Mouse (Mus musculus) forebrain, embryonic 11.5 days (tissue): ENCODE results near the gene Syt3. TPM values are rescaled to one million over a fixed set of nuclear protein-coding genes. Genes with fewer than 3 reads are reported as not detected.
A peak's percentile ranks its signal among the peaks of the same experiment; 100 is the strongest.

ENCODE experiments used
- ATAC-seq: fragments of 200-750 bp; cut with Nextera tagmentation; replicated peaks from 2 replicates; pipeline ENCODE4 v1.8.0; 2017; ENCODE audit warnings: moderate TSS enrichment; ENCODE audit not compliant: low FRiP score
- DNase-seq: peaks from one replicate; pipeline ENCODE4 v3.0.0-alpha.2; 2017; ENCODE audit warnings: low spot score
- H3K27ac ChIP-seq: fragments of 300-500 bp; sonication (generic); 2 replicates; pipeline ENCODE4 v1.5.1; 2014; ENCODE audit warnings: low read depth, low read length
- H3K27me3 ChIP-seq: fragments of 300-500 bp; sonication (generic); 2 replicates; pipeline ENCODE4 v1.6.1; 2014; ENCODE audit warnings: mild to moderate bottlenecking, low read length, mixed read lengths; ENCODE audit not compliant: control insufficient read depth, insufficient read depth
- H3K36me3 ChIP-seq: fragments of 300-500 bp; sonication (generic); 2 replicates; pipeline ENCODE4 v1.6.1; 2014; ENCODE audit warnings: mild to moderate bottlenecking, low read length, moderate library complexity, mixed read lengths; ENCODE audit not compliant: control insufficient read depth, insufficient read depth
- H3K4me1 ChIP-seq: fragments of 300-500 bp; sonication (generic); replicated peaks from 2 replicates; pipeline ENCODE4 v1.6.1; 2014; ENCODE audit warnings: low read length, mixed read lengths; ENCODE audit not compliant: control insufficient read depth, insufficient read depth
- H3K4me2 ChIP-seq: fragments of 300-500 bp; sonication (generic); 2 replicates; pipeline ENCODE4 v1.6.1; 2014; ENCODE audit warnings: low read depth, mild to moderate bottlenecking, low read length, moderate library complexity, mixed read lengths; ENCODE audit not compliant: severe bottlenecking
- H3K4me3 ChIP-seq: fragments of 300-500 bp; sonication (generic); 2 replicates; pipeline ENCODE4 v1.5.1; 2014; ENCODE audit warnings: low read depth, low read length
- H3K9ac ChIP-seq: fragments of 300-500 bp; sonication (generic); 2 replicates; pipeline ENCODE4 v1.6.1; 2014; ENCODE audit warnings: low read length
- H3K9me3 ChIP-seq: fragments of 300-500 bp; sonication (generic); 2 replicates; pipeline ENCODE4 v1.6.1; 2016; ENCODE audit warnings: low read length, mixed read lengths; ENCODE audit not compliant: control insufficient read depth
- WGBS: fragments of 180-500 bp; shearing (Covaris S2); extraction: QIAGEN DNeasy Blood & Tissue Kit; methylation state at CpG from one replicate; pipeline ENCODE4 v1.1.7; 2014; 5-methylcytosine and 5-hydroxymethylcytosine counted together
- polyA plus RNA-seq: library from polyadenylated mRNA; unstranded; fragments of >200 nt; fragmentation: Nextera tagmentation; extraction: Ambion mirVana; gene quantifications from 2 replicates; pipeline ENCODE4 v1.2.1, GENCODE M21; 2014

The Syt3 gene
- polyA plus RNA-seq, 1 experiment from 2014 or later, result 4.0 TPM

- DNase-seq (no peak), ATAC-seq (no peak)
- H3K9ac ChIP-seq, result no peak overlapping the region
- H3K4me3 ChIP-seq, result no peak overlapping the region
- no peaks in the 10 kb centered on the region for H3K4me1 ChIP-seq
- no peaks in the 10 kb centered on the region for H3K36me3 ChIP-seq
- peaks cover 20% of the 10 kb centered on the region for H3K27me3 ChIP-seq
- 74% methylated on average over 5 of the region's 5 CpGs for WGBS
- no peak overlapping the region for H3K4me2 ChIP-seq
- no peak overlapping the region for H3K27ac ChIP-seq
- H3K9me3 ChIP-seq, result no peaks in the 10 kb centered on the region
These were observed 42.2 kb upstream of the Syt3 start for GRCm38 (mm10) chr7:44341714-44342113.

GRCm38 (mm10) chr7:44343459-44344015 is 40.4 kb upstream of the Syt3 start:
- ATAC-seq, result no peak
- 27% methylated on average over 11 of the region's 11 CpGs for WGBS
- Histone ChIP-seq H3K4me3 (no peak overlapping the region), H3K4me2 (no peak overlapping the region), H3K9ac (no peak overlapping the region), H3K27ac (no peak overlapping the region), H3K36me3 (no peaks in the 10 kb centered on the region), H3K9me3 (no peaks in the 10 kb centered on the region), H3K4me1 (no peaks in the 10 kb centered on the region), H3K27me3 (peaks cover 4% of the 10 kb centered on the region; the same call in 1 of the 2 replicates)
- DNase-seq, result no peak

- no peak overlapping the region for H3K4me2 ChIP-seq
- H3K4me1 ChIP-seq, result no peaks in the 10 kb centered on the region
- ATAC-seq (no peak), DNase-seq (no peak)
- H3K27ac ChIP-seq, result no peak overlapping the region
- no peak overlapping the region for H3K4me3 ChIP-seq
- peaks cover 2% of the 10 kb centered on the region; the same call in 1 of the 2 replicates for H3K27me3 ChIP-seq
- H3K9ac ChIP-seq, result no peak overlapping the region
- H3K36me3 ChIP-seq, result no peaks in the 10 kb centered on the region
- 81% methylated on average over 12 of the region's 12 CpGs for WGBS
- no peaks in the 10 kb centered on the region for H3K9me3 ChIP-seq
These were observed 39.3 kb upstream of the Syt3 start for GRCm38 (mm10) chr7:44344622-44345021.

- H3K27ac ChIP-seq, result no peak overlapping the region
These were observed 34.9 kb upstream of the Syt3 start for GRCm38 (mm10) chr7:44349043-44349442.

GRCm38 (mm10) chr7:44350957-44351711 is 32.8 kb upstream of the Syt3 start:
- DNase-seq (peak; percentile 90), ATAC-seq (peak; percentile 49)
- Histone ChIP-seq H3K27ac (no peak overlapping the region), H3K36me3 (no peaks in the 10 kb centered on the region), H3K4me1 (peaks cover 27% of the 10 kb centered on the region), H3K4me3 (peak overlapping the region; percentile 14), H3K9me3 (no peaks in the 10 kb centered on the region), H3K27me3 (peaks cover 50% of the 10 kb centered on the region), H3K9ac (peak overlapping the region; percentile 39; the same call in 1 of the 2 replicates), H3K4me2 (peak overlapping the region; percentile 45)
- 4% methylated on average over 25 of the region's 25 CpGs for WGBS

More at GRCm38 (mm10) chr7:44349043-44349442, 34.9 kb upstream of the Syt3 start:
- Histone ChIP-seq H3K27me3 (peaks cover 36% of the 10 kb centered on the region), H3K4me2 (no peak overlapping the region), H3K9ac (no peak overlapping the region), H3K36me3 (no peaks in the 10 kb centered on the region), H3K4me1 (peaks cover 27% of the 10 kb centered on the region), H3K4me3 (no peak overlapping the region), H3K9me3 (no peaks in the 10 kb centered on the region)
- 25% methylated on average over 3 of the region's 3 CpGs for WGBS
- ATAC-seq (no peak), DNase-seq (no peak)

GRCm38 (mm10) chr7:44351881-44352749 is 31.8 kb upstream of the Syt3 start:
- peak; percentile 25; the same call in 1 of the 2 replicates for ATAC-seq
- DNase-seq, result peak; percentile 63
- H3K27me3 ChIP-seq, result peaks cover 56% of the 10 kb centered on the region
- no peak overlapping the region for H3K9ac ChIP-seq
- 4% methylated on average over 60 of the region's 71 CpGs for WGBS
- peak overlapping the region; percentile 45; the same call in 1 of the 2 replicates for H3K4me2 ChIP-seq
- peak overlapping the region; percentile 11 for H3K4me3 ChIP-seq
- H3K9me3 ChIP-seq, result no peaks in the 10 kb centered on the region
- no peaks in the 10 kb centered on the region for H3K36me3 ChIP-seq
- H3K27ac ChIP-seq, result no peak overlapping the region
- H3K4me1 ChIP-seq, result peaks cover 32% of the 10 kb centered on the region

- ATAC-seq (no peak), DNase-seq (peak; percentile 73)
- no peak overlapping the region for H3K27ac ChIP-seq
- H3K9ac ChIP-seq, result no peak overlapping the region
- H3K27me3 ChIP-seq, result peaks cover 62% of the 10 kb centered on the region
- no peaks in the 10 kb centered on the region for H3K9me3 ChIP-seq
- H3K36me3 ChIP-seq, result no peaks in the 10 kb centered on the region
- WGBS, result 1% methylated on average over 64 of the region's 71 CpGs
- peak overlapping the region; percentile 14 for H3K4me3 ChIP-seq
- peak overlapping the region; percentile 29 for H3K4me2 ChIP-seq
- H3K4me1 ChIP-seq, result peaks cover 38% of the 10 kb centered on the region
These were observed 30.9 kb upstream of the Syt3 start for GRCm38 (mm10) chr7:44352750-44353600.
